Mouse (Mus musculus) C3H10T1/2 (cell line): Measurements from ENCODE around the gene Sin3a. TPM values are rescaled to one million over a fixed set of nuclear protein-coding genes. Genes with fewer than 3 reads are reported as not detected.

Source experiments
- polyA plus RNA-seq, 2 experiments: library from polyadenylated mRNA; unstranded; fragments of >200 nt; fragmentation: generic; extraction: Trizol; gene quantifications; one replicate each; pipeline ENCODE4 v1.2.1; 2012; ENCODE audit warnings: missing spikeins in 2 of 2

Gene Sin3a
- 10 to 100 TPM in 1 of 2 experiments, 1 to 10 TPM in 1; 1.8 to 15.3 TPM for polyA plus RNA-seq

DNA sequence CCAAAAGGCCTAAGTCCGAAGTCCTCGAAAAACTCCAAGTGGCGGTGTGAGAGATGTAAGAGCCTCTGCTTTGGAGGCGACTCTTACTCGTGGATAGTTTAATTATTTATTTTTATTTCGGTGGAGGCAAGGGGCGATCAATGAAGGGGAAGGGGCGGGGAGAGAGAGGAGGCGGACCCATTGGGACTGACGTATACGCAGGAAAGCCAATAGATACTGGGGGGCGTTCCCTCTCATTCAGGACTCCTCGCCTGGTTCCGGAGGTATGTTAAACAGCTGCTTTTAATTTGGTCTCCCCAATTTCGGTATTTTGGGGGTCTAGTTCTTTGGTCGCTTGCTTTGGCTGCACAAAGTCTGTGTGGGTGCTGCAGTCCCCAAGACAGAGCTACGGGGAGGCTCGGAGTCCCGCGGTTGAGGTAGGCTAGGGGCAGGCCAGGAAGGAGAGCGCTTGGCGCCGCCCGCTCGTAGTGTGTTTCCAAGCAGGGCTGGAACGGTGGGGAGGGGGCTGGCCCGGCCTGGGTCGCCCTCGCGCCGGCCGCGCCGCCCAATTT, at the start of gene Sin3a:
TSS of gene Sin3a (plus strand) at position 240 of the 551 bp plus-strand sequence.

GRCm38 (mm10) chr9:57130577-57131433, 59.0 kb downstream of the Sin3a start, which contains the start of gene Man2c1:
TSS of gene Man2c1 (plus strand) at chr9:57130690.

GRCm38 (mm10) chr9:57148144-57148878, 76.5 kb downstream of the Sin3a start, which contains the start of gene Neil1:
TSS of gene Neil1 (minus strand) at chr9:57148305.

GRCm38 (mm10) chr9:57158013-57158470, 86.2 kb downstream of the Sin3a start, which contains the start of gene Commd4:
TSS of gene Commd4 (minus strand) at chr9:57158331.

Other genes starting within 250 kb of the Sin3a start
- under 1 TPM; 0.11 to 0.30 TPM for gene Odf3l1, start 207.4 kb upstream of the Sin3a start, polyA plus RNA-seq
- 10 to 100 TPM; 35.5 to 66.8 TPM for gene Cspg4, start 207.0 kb upstream of the Sin3a start, polyA plus RNA-seq
- gene Snx33, start 143.7 kb upstream of the Sin3a start, polyA plus RNA-seq: 10 to 100 TPM in 1 of 2 experiments, 1 to 10 TPM in 1; 3.1 to 16.5 TPM
- 100 to 1,000 TPM; 122 to 125 TPM for gene Imp3, start 134.6 kb upstream of the Sin3a start, polyA plus RNA-seq
- 1 to 10 TPM; 1.8 to 7.1 TPM for gene Snupn, start 121.2 kb upstream of the Sin3a start, polyA plus RNA-seq
- 10 to 100 TPM in 1 of 2 experiments, 1 to 10 TPM in 1; 3.8 to 18.0 TPM for gene Ptpn9, start 77.1 kb upstream of the Sin3a start, polyA plus RNA-seq
- gene Man2c1, start 58.6 kb downstream of the Sin3a start, polyA plus RNA-seq: 10 to 100 TPM; 38.0 to 60.2 TPM
- 1 to 10 TPM; 2.2 to 6.4 TPM for gene Neil1, start 76.3 kb downstream of the Sin3a start, polyA plus RNA-seq
- gene Commd4, start 86.3 kb downstream of the Sin3a start, polyA plus RNA-seq: 100 to 1,000 TPM in 1 of 2 experiments, 10 to 100 TPM in 1; 94.2 to 109 TPM
- gene Trcg1, start 164.5 kb downstream of the Sin3a start, polyA plus RNA-seq: under 1 TPM in 1 of 2 experiments, not detected in 1; 0.05 TPM
- 10 to 100 TPM; 34.2 to 47.3 TPM for gene 1700017B05Rik, start 190.6 kb downstream of the Sin3a start, polyA plus RNA-seq